Mouse (Mus musculus) cerebral cortex, adult 2 months (tissue): ENCODE measurements around the gene U2af1.

Source experiments
- WGBS: fragments of 180-500 bp; shearing (Covaris S2); methylation state at CpG from one replicate; pipeline ENCODE4 v1.1.7; 2018; 5-methylcytosine and 5-hydroxymethylcytosine counted together

The U2af1 gene

GRCm38 (mm10) chr17:31660661-31661250 is 2.1 kb upstream of the U2af1 start:
- WGBS = 37% methylated on average over 8 of the region's 8 CpGs

GRCm38 (mm10) chr17:31658136-31658467 is 590 bp downstream of the U2af1 start:
- WGBS = under 1% methylated on average over 27 of the region's 27 CpGs

GRCm38 (mm10) chr17:31657141-31657983 is 1.3 kb downstream of the U2af1 start:
- 46% methylated on average over 12 of the region's 12 CpGs for WGBS

GRCm38 (mm10) chr17:31656682-31657081 is 2.0 kb downstream of the U2af1 start:
- 77% methylated on average over 5 of the region's 5 CpGs for WGBS

- 47% methylated on average over 4 of the region's 4 CpGs for WGBS
Observed at GRCm38 (mm10) chr17:31655366-31655765, 3.3 kb downstream of the U2af1 start.

GRCm38 (mm10) chr17:31653277-31653676 is 5.4 kb downstream of the U2af1 start:
- 87% methylated on average over 6 of the region's 6 CpGs for WGBS

- WGBS = 76% methylated on average over 14 of the region's 14 CpGs
Observed at GRCm38 (mm10) chr17:31652152-31652551, 6.5 kb downstream of the U2af1 start.

- WGBS = 95% methylated on average over 5 of the region's 5 CpGs
Observed at GRCm38 (mm10) chr17:31646199-31647002, 12.3 kb downstream of the U2af1 start.

- 79% methylated on average over 4 of the region's 4 CpGs for WGBS
Observed at GRCm38 (mm10) chr17:31642913-31643312, 15.8 kb downstream of the U2af1 start.

GRCm38 (mm10) chr17:31642331-31642730 is 16.4 kb downstream of the U2af1 start:
- WGBS = 56% methylated on average over 8 of the region's 8 CpGs

- WGBS = 51% methylated on average over 4 of the region's 4 CpGs
Observed at GRCm38 (mm10) chr17:31639651-31640050, 19.0 kb downstream of the U2af1 start.

- 31% methylated on average over 9 of the region's 9 CpGs for WGBS
Observed at GRCm38 (mm10) chr17:31637866-31638570, 20.7 kb downstream of the U2af1 start.

GRCm38 (mm10) chr17:31636942-31637811 is 21.5 kb downstream of the U2af1 start, which contains the start of gene Cbs:
Cbs (minus strand) TSS chr17:31637238.
- 4% methylated on average over 61 of the region's 61 CpGs for WGBS

- WGBS = 6% methylated on average over 45 of the region's 45 CpGs
Observed at GRCm38 (mm10) chr17:31636277-31636941, 22.3 kb downstream of the U2af1 start.

- WGBS = 72% methylated on average over 11 of the region's 11 CpGs
Observed at GRCm38 (mm10) chr17:31635781-31636180, 22.9 kb downstream of the U2af1 start.

- WGBS = 74% methylated on average over 5 of the region's 5 CpGs
Observed at GRCm38 (mm10) chr17:31634896-31635295, 23.8 kb downstream of the U2af1 start.

- WGBS = 46% methylated on average over 6 of the region's 6 CpGs
Observed at GRCm38 (mm10) chr17:31633007-31633406, 25.7 kb downstream of the U2af1 start.

- 77% methylated on average over 10 of the region's 10 CpGs for WGBS
Observed at GRCm38 (mm10) chr17:31631081-31631800, 27.5 kb downstream of the U2af1 start.

- 95% methylated on average over 2 of the region's 2 CpGs for WGBS
Observed at GRCm38 (mm10) chr17:31627961-31628360, 30.7 kb downstream of the U2af1 start.

- 82% methylated on average over 4 of the region's 4 CpGs for WGBS
Observed at GRCm38 (mm10) chr17:31623101-31623500, 35.6 kb downstream of the U2af1 start.
